Mouse (Mus musculus): ENCODE results near the gene Sh2d4b. TPM values are rescaled to one million over a fixed set of nuclear protein-coding genes. Genes with fewer than 3 reads are reported as not detected.

The Sh2d4b gene
- polyA plus RNA-seq, 1 experiment from 2014 or later, result 0.17 TPM

- no peaks in the 10 kb centered on the region for H3K27me3 ChIP-seq
- in situ Hi-C loops (cut with MboI; ENCODE audit: low pct_unique_long_range_greater_than_20kb), result no loop called here
- DNase-seq (ENCODE audit: low read depth, low spot score) (no peak), ATAC-seq (no peak)
- ChIA-PET POLR2A (no interaction called here), CTCF (interaction anchor here (0.6 to 1.9 kb wide), 3 partner anchors 10 to 1302 kb away, joined by 3 to 4 read pairs (median 4); no protein-coding TSS in a partner anchor)
- no peak for TF ChIP-seq CTCF (IDR thresholded peaks at IDR 0.05)
Measured at GRCm38 (mm10) chr14:40769097-40770090, 123.7 kb downstream of the Sh2d4b start.

Other genes with a start within 250 kb of the Sh2d4b start
- 59.0 TPM for gene Tspan14, start 73.5 kb upstream of the Sh2d4b start, polyA plus RNA-seq (2021)
- gene Fam213a, start 120.5 kb upstream of the Sh2d4b start, polyA plus RNA-seq (2021), result 13.2 TPM
- gene Dydc2, start 175.9 kb upstream of the Sh2d4b start, polyA plus RNA-seq (2021), result 0.26 TPM
- not detected for gene Dydc1, start 179.6 kb upstream of the Sh2d4b start, polyA plus RNA-seq (2021)
- not detected for gene Mat1a, start 211.8 kb upstream of the Sh2d4b start, polyA plus RNA-seq (2021)
- gene Sftpa1, start 238.5 kb upstream of the Sh2d4b start, polyA plus RNA-seq (2021), result not detected